Mouse (Mus musculus): ENCODE data around the gene Uqcrc1.

Gene Uqcrc1

GRCm38 (mm10) chr9:108985710-108986109 lies 49.3 kb downstream of the Uqcrc1 start, which contains the start of gene Ucn2:
Gene Ucn2 (plus strand): TSS chr9:108986010.
- DNase-seq (ENCODE audit: low read depth, low spot score), result no peak

GRCm38 (mm10) chr9:108987704-108988350 lies 51.4 kb downstream of the Uqcrc1 start:
- DNase-seq (ENCODE audit: low read depth, low spot score), result no peak

- DNase-seq (ENCODE audit: low read depth, low spot score), result no peak
Observed at GRCm38 (mm10) chr9:108989802-108990461, 53.5 kb downstream of the Uqcrc1 start.

GRCm38 (mm10) chr9:108990462-108990820 lies 54.0 kb downstream of the Uqcrc1 start:
- peak; percentile 30 for DNase-seq (ENCODE audit: low read depth, low spot score)

- DNase-seq (ENCODE audit: low read depth, low spot score), result peak; percentile 99
Observed at GRCm38 (mm10) chr9:108991428-108992084, 55.1 kb downstream of the Uqcrc1 start, which contains the start of gene Pfkfb4. Gene Pfkfb4 (plus strand): TSS chr9:108991778.

GRCm38 (mm10) chr9:108992085-108992469 lies 55.6 kb downstream of the Uqcrc1 start:
- no peak for DNase-seq (ENCODE audit: low read depth, low spot score)

GRCm38 (mm10) chr9:108992620-108993361 lies 56.4 kb downstream of the Uqcrc1 start:
- DNase-seq (ENCODE audit: low read depth, low spot score), result no peak

GRCm38 (mm10) chr9:108996411-108996810 lies 60.0 kb downstream of the Uqcrc1 start:
- no peak for DNase-seq (ENCODE audit: low read depth, low spot score)

GRCm38 (mm10) chr9:108998287-108999166 lies 62.1 kb downstream of the Uqcrc1 start:
- no peak for DNase-seq (ENCODE audit: low read depth, low spot score)

GRCm38 (mm10) chr9:108999167-108999526 lies 62.7 kb downstream of the Uqcrc1 start:
- no peak for DNase-seq (ENCODE audit: low read depth, low spot score)

Measured in forelimb bud, embryonic 11.5 days (tissue).